Mouse (Mus musculus) common myeloid progenitor, adult 5-6 weeks (primary cell): ENCODE measurements at regions not wholly inside any gene's neighbourhood (a gene's known extent, or its start where the extent isn't known, plus 50 kb on each side); places are given as distances from the start of the nearest gene placed in this dataset.

Experiments
- ATAC-seq: replicated peaks from 2 replicates; pipeline ENCODE4 v1.8.0; 2016; ENCODE audit warnings: low read depth, mild to moderate bottlenecking, moderate TSS enrichment, inconsistent platforms; ENCODE audit not compliant: poor library complexity, severe bottlenecking

DNA sequence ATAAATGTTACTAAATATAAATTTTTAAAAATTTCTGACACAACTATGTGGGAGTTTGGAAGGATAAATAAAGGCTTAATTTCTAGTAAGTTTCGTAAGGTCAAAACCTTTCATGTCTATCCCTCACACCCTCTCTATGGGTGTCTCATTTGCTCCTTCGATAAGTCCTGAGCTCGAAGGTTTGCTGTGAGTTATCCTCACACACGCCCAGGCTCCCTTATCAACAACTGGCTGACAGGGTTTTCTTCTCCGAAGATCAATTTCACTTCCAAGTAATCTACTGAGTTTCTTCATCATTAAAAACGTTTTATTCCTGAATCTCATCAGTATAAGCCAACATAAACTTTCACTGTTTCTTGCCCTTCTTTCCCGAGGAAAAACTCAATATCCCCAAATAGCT lies 416.0 kb upstream of the Nudt12 start:
- ATAC-seq, result no peak

GRCm38 (mm10) chr17:59421489-59421888 lies 408.3 kb upstream of the Nudt12 start:
- no peak for ATAC-seq

DNA sequence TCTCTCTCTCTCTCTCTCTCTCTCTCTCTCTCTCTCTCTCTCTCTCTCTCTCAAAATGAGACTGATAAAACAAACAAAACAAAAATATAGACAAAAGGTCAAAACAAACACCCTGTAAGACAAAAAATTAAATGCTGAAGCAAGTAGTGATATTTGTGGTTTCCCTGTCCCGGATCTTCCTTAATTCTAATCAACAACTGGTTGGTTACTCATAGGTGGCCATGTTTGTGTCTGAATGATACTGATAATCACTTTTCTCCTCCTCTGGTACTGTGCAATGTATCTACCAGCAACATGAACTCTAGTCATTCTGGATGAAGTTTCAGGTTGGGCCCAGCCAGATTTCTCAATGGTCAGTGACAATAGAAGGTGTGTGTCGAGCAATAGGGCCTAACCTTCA lies 396.1 kb upstream of the Nudt12 start:
- ATAC-seq, result no peak

DNA sequence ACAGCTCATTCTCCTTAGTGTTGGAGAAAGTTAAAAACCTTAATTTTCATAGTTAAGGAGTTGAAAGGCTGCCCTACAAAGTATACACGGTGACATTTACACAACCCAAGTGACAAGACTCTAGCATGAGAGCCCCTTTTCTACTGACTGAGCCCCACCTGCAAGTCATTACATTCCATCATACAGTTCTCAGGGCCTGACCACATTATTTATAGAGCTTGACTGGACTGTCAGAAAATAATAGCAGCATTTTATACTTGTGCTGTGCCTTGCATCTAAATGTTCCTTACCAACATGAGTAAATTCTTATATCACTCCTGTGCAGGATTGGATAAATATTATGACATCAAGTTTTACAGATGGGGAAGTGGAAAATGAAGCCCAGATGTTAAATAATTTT lies 391.4 kb upstream of the Nudt12 start:
- no peak for ATAC-seq

- no peak for ATAC-seq
These were observed 384.2 kb upstream of the Nudt12 start for GRCm38 (mm10) chr17:59397404-59397803.

DNA sequence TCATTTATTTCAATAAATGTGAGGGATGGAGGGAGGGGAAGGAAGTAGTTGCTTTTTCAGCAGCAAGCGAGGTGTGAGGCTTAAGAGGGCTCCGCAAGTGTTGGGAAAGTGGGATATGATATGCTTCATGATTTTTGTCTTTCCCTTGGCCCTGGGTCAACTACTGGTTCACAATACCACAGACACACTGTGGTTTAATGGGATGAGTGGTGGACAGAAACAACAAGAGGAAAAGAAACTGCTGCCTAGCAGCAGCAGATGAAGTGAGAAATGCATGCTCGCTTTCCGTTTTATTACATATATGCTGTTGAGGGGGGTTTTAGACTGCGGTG lies 369.9 kb upstream of the Nudt12 start:
- ATAC-seq, result no peak

- no peak for ATAC-seq
These were observed 369.3 kb upstream of the Nudt12 start for GRCm38 (mm10) chr17:59382225-59383106.

- ATAC-seq, result no peak
These were observed 360.4 kb upstream of the Nudt12 start for GRCm38 (mm10) chr17:59373505-59374106.

- no peak for ATAC-seq
These were observed 356.7 kb upstream of the Nudt12 start for GRCm38 (mm10) chr17:59369624-59370541.

- ATAC-seq, result no peak
These were observed 352.2 kb upstream of the Nudt12 start for GRCm38 (mm10) chr17:59365340-59365739.

DNA sequence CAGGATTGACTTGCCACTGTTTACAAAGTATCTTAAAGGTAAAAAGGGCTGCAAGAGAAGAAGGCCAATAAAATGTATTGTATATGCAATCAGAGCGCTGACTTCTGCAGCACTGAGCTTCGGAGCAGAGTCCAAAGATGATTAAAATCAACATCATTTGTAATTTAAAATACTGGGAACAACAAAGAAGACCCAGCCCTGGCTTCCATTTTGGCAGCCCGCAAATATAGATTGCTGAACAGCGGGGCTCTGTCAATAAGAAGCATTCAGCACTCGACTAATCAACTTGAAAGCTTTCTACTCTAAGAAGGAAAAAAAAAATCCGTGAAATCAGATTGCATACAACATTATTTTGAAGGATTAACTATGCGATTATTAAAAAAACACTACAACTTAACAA lies 348.9 kb upstream of the Nudt12 start:
- ATAC-seq, result no peak

DNA sequence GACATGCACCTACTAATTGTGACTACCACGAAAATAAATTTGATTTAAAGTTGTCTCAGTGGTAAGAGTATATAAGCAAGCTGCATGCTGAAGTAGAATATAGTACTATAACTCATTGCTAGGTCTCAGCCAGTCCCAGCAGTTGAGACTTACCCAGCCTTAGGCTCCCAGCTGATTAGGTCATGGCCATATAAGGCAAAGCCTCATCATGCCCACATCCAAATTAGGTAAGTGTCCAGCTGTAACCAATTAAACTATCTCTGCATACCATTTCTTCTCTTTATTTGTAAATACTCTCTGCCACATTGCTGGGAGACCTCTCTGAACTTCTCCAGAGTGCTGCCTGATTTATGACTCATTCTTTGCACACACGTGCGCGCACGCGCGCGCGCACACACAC lies 347.9 kb upstream of the Nudt12 start:
- no peak for ATAC-seq

GRCm38 (mm10) chr17:59359503-59359902 lies 346.3 kb upstream of the Nudt12 start:
- peak; percentile 77 for ATAC-seq

- ATAC-seq, result no peak
These were observed 332.4 kb upstream of the Nudt12 start for GRCm38 (mm10) chr17:59345526-59345925.

DNA sequence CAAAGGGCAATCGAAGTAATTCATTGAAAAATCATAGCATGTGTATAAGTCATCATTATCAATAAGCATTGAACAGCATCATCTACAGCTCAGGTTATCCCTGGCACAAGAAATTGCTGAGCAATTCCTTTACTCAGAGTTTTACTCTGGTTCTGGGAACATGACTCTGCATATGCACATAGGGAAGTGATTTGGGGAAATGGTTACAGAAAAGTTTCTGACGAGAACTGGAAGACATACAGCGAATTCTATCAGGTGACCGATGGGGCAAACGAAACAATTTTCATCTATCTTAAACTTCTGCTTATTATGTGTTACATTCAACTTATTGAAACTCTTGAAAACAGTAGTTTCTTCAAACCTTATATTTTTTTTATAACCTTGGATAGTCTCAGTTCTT lies 284.8 kb upstream of the Nudt12 start:
- ATAC-seq, result peak; percentile 62

DNA sequence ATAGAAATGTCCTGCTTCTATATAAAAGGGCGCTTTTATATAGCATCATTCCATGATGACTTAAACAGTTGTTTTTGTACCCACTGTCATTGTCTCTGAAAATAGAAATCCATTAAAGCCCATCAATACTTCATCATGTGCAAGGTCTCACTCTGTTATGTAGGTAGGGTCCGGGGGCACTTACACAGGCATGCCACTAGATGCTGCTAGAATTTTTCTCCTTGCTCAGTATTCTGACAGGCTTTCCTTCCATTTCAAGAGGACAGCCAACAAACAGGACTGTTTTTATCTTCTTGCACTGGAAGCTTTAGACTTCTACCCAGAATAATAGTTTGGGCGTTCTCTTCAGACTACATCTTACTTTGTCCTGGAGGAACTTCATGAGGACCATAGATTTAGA lies 268.2 kb upstream of the Nudt12 start:
- no peak for ATAC-seq

GRCm38 (mm10) chr17:59279811-59280210 lies 266.6 kb upstream of the Nudt12 start:
- ATAC-seq, result no peak

- no peak for ATAC-seq
These were observed 256.4 kb upstream of the Nudt12 start for GRCm38 (mm10) chr17:59269613-59270012.

DNA sequence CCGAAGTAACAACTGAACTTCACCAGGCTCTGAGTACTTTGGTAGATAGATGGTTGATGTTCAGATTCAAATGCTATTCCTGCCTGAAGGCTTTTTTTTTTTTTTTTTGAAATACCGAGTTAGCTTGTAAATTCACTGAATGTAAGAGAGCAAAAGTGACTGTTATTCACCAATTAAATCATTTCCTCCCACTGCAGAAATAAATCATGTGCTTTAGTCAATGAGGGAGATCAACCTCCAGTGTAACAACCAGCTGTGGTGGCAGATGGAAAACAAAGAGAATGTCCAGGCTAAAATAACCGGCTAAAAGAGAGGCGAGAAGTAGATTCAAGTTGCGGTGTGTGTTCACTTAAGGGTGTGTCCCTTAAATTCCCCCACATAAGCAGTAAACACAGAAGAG lies 235.8 kb upstream of the Nudt12 start:
- no peak for ATAC-seq

DNA sequence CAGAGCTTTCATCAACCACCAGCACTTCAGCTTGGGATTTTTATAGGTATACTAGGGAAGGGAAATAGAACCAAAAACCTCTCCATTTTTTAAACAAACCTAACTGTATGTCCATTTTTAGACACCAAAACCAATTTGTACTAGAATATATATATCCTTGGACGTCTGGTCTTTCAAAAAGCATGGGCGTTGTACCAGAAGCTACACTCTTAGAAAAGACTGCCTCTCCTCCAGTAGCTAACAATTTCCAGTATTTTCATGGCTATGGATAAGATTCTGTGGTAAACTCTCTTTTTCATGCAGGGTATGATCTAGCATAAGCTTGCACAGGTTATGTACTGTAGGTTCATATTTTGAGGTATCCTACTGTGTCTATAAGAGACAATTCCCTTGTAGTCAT lies 219.1 kb upstream of the Nudt12 start:
- ATAC-seq, result no peak
